Mouse (Mus musculus) erythroblast, adult 5-6 weeks (primary cell): Measurements from ENCODE around the gene Efcab1. TPM values are rescaled to one million over a fixed set of nuclear protein-coding genes. Genes with fewer than 3 reads are reported as not detected.

Experiments used
- ATAC-seq: replicated peaks from 2 replicates; pipeline ENCODE4 v1.8.0; 2016; ENCODE audit warnings: moderate number of reproducible peaks, mild to moderate bottlenecking, moderate TSS enrichment, inconsistent platforms; ENCODE audit not compliant: poor library complexity, low FRiP score, severe bottlenecking
- total RNA-seq, 2 experiments: library from RNA; stranded (forward) in 1 of 2; stranded (reverse) in 1 of 2; fragments of 150-400 nt in 1 of 2; fragments of 200-764, 138-1000 nt in 1 of 2; gene quantifications; 2 replicates each; pipeline versions ENCODE4 v1.2.3 to v1.2.4; 2015 to 2017; ENCODE audit warnings: low replicate concordance in 2 of 2

Gene Efcab1
- total RNA-seq, 2 experiments from 2014 or later, result 0.26 TPM; not detected in 1

DNA sequence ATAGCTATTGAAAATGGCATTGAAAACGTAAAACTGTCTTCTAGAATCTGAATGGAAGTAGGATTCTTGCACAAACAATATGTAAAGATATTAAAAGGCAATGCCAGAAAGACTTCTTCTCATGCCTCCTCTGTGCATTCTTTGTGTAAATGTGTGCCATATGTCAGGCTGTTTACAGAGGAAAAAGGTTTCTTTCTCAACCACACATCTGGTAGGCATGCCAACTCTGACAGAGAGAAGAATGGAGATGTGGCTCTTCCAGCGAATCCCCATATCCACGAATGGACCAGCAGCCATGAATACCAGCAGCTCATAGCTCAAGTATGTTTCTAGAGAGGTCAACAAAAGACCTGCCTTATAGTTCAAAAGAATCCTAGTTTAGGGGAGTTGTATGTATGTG lies 84.6 kb downstream of the Efcab1 start:
- no peak for ATAC-seq

DNA sequence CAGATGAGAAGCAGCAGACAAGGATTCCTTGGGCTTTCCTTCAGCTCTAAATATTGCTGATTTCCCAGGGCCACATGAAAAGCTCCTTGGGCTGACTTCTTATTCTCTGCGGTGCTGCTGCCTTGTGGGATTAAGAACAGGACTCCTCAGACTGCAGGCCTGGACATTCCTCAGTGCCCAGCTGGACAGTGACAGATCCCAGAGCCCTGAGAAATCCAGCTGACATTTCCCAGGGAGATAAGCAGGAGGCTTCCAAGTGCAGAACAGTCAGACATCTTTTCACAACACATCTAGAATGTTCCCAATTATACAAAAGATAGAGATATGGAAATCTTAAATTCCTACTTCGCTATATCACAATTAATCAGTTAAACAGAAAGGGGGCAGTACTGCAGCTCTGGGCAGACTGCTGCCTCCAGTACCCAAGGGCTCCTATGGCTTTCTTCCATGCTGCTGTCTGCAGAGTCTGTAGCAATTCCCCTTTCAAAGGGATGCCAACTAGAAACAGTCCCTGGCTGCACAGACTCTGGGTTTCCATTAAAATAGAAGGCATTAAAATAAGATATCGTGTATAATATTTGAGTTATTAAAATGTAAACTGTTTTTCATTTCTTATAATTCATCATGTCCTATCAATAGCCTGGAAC lies 86.2 kb downstream of the Efcab1 start:
- no peak for ATAC-seq

DNA sequence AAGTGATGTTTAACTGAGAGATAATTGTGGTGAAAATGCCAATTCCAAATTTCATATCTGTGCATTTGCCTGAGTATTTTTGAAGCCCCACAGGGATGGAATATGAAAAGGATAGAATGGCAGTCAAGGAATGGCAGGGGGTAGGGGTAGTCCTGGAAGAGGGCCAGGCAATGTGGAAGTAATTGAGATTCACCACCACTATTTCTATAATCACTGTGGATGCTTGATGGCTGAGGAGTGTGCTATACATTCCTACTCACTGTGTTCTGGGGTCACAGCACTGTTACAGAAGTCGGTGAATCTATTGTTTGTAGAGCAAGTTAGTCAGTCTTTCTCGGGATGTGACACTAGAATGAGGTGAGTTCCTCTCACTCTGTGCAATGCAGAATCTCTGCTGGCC lies 108.3 kb downstream of the Efcab1 start:
- no peak for ATAC-seq
